Mouse (Mus musculus) stomach, adult 2 months (tissue): Measurements from ENCODE around the gene Plvap. TPM values are rescaled to one million over a fixed set of nuclear protein-coding genes. Genes with fewer than 3 reads are reported as not detected.

Experiments used
- polyA plus RNA-seq: library from polyadenylated mRNA; depleted of rRNA; stranded (reverse); fragments of >200 nt; gene quantifications from 2 replicates; pipeline ENCODE4 v1.2.3, GENCODE M21; 2012; rRNA removed

Gene Plvap
- 259 and 270 TPM in 2 replicates for polyA plus RNA-seq

GRCm38 (mm10) chr8:71511644-71512043 is at the start of gene Plvap:
Plvap (minus strand) TSS chr8:71511752.

GRCm38 (mm10) chr8:71558071-71558957 is 46.8 kb upstream of the Plvap start, which contains the start of gene Tmem221:
Tmem221 (minus strand) TSS chr8:71558871.

DNA sequence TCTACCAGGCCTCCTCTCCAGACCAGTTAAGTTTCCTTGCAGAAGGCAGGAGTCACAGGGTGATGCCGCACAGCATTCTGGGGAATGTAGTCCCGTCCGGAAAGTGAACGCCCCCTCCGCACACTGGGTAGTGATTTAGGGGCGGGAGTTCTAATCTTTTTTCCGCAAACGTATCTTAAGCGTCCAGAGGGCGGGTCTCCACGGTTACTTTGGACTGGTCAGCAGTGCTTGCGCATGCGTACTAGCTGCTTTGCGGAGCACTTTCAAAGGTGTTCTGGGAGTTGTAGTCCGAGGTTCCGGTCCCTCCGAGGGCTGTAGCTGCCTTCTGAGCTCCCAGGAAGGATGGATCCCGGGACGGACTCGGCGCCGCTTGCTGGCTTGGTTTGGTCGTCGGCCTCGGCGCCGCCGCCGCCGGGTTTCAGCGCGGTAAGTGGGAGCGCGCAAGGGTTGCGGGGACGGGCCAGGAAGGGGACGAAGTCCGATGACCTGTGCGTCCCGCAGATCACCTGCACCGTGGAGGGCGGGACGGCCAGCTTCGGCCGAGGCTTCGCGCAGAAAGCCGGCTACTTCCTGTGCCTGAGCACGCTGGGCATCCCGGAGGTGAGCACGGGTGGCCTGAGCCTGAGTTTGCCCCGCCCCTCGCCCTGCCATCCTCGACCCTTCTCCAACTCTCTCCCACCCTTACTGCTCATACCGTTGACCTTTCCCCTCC is 31.2 kb upstream of the Plvap start, which contains the start of gene Mvb12a:
TSS of gene Mvb12a (plus strand) at position 291 of the 712 bp plus-strand sequence.

GRCm38 (mm10) chr8:71537028-71537867 is 25.7 kb upstream of the Plvap start, which contains the start of gene Bst2:
Bst2 (minus strand) TSS chr8:71537456.

DNA sequence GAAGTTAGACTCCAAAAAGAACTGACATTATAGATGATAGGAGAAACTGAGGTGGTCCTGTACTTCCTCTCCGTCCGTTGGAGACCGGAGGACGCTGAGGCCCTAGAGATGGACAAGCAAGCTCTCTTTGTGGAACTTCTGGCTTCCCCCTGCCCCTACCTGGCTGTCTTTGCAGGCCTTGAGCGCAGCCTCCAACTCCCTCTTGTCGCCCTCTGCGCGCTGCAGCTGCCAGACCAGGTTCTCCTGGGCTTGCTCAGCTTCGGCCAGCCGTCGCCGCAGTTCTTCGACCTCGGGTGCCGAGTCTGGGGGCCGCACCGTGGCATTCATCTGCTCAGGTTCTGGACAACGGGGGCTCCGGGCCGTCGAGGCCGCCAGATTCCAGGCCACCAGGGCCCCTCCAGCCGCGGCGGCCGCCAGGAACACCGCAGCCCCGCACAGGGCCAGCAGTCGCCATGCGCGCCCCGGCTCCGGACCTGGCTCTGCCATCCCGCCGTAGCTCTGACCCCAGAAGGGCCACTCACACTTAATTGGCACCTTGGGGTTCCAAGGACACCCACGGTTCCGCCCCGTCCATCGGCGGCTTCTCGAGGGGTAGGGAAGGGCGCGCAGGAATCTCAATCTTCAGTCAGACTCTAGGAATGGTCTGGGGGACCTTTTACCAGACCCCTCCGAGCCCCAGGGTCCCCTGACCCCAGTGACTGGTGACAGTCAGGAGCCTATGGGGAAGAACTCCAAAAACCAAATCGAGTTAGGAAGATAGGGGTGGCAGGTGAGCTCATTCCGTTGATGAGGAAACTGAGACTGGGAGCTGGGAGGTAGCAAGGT is 13.9 kb upstream of the Plvap start, which contains the start of gene Ccdc194:
TSS of gene Ccdc194 (minus strand) at position 486 of the 825 bp plus-strand sequence.

DNA sequence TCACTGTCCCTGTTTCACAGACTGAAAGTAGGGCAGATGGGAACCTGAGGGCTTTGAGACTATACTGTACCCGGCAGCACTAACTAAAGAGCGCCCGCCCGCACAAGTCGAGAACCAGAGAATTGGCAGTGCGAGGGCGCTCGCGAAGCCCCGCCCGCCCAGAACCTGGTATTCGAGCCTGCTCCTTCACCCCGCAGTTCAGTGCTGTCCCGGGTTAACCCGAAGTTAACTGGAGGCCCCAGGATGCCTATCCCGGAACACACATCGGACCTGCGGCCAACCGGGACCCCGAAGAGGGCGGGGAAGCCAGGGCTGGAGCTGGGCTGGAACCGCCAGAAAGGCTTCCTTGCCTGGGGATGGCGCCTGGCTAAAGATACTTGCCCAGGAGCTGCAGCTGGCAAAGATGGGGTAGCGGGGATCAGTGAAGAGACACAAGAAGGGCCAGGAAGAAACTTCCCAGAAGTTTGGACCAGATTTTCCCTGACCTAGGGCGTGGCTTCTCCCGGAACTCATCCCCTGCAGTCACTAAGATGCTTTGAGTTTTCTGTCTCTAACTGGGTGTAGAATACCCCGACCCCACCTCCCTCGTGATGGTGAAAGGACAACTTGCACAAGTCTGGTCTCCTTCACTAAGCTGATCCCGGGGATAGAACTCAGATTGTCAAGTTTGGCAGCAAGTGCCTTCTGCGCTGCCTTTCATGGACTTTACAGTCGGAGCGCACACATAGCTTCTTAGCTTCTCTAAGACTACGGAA is 23.7 kb downstream of the Plvap start, which contains the start of gene Gtpbp3:
TSS of gene Gtpbp3 (plus strand) at position 413 of the 755 bp plus-strand sequence.

DNA sequence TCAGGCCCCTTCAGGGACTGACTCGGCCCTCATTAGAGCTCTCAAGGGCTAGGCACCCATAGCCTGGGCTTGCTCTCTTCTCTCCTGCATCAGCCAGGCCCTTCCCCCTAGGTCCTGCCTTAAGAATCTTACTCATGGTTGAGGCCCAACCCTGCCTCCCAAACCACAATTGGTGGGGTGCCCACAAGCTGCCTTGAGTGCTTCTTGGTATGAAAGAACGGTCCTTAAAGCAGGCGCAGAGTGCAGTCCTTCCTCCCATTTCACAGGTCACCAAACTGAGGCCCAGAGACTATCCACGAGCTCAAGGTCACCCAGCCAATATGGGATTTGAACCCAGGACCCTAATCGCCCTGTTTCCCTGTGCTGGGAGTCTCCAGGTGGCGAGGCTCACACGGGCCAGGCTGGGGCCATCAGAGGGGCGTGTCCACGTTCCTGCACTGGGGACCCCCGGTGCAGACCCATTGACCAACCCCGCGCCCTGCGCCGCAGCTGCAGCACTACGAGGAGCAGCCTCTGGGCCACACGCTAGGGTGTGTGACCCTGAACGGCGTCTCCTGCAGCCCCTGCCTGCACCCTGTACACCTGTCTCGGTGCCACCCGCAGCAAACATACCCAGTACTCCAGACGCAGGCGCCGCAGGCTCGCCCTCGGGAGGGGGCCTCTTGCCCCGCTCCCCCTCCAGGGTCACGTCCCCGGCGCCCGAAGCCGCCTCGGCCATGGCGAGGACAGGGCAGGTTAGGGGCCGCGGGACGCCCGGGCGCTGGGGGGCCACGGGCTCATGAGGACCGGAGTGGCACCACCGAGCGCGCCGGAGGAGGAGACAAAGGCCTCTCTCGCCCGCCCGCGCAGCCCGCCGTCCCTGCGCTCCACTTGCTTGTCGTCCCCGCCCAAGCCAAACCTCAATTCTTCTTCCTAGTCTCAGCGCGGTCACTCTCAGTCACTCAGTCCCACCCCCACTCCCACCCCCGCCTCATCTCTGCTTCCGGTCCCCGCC is 26.1 kb downstream of the Plvap start, which contains the start of gene Ano8:
TSS of gene Ano8 (minus strand) at position 822 of the 994 bp plus-strand sequence.

GRCm38 (mm10) chr8:71468916-71469315 is 42.6 kb downstream of the Plvap start, which contains the start of gene Dda1:
Dda1 (plus strand) TSS chr8:71469199.

DNA sequence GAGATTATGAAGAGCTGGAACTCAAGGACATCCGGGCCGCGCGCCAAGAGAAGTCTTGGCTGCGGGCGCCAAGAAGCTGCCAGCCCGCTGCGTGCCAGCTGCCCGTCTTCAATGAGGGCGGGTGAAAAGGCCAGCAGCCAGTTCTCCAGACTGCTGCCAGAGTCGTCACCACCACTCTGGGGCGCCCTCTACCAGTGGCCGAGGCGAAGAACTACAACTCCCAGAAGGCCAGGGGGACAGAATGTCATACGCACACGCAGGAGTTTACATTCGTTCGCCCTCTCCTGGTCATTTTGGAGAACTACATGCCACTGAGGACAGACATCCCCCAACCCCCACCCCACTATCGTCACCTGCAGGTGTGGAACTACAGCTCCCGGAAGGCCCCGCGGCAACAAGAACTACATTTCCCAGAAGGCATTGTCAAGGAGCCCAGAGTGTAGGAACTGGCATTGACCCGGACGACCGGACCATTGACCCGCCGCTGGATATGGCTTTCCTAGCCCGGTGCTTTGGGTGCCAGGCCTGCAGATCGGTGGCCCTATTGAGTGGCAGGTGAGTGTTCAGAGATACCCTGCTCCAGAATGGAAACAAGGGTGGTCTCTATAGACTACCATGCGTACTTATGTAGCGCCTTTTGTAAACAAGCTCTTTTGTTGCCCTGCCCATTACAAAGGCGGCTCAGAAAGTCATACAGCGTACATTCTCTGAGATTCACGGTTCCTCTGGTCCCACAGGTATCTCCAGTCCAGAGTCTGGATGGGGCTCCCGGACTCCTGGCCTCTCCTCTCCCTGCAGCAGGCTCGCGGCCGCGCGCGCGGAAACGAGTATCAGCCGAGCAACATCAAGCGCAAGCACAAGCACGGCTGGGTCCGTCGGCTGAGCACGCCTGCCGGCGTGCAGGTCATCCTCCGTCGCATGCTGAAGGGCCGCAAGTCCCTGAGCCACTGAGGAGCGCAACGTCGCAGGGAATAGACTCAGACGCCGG is 46.7 kb downstream of the Plvap start, which contains the start of gene Mrpl34:
TSS of gene Mrpl34 (plus strand) at position 447 of the 988 bp plus-strand sequence.

GRCm38 (mm10) chr8:71463188-71464033 is 48.1 kb downstream of the Plvap start, which contains the start of gene Abhd8:
Abhd8 (minus strand) TSS chr8:71463655.

Other genes starting within 250 kb of the Plvap start
- 11.4 and 13.0 TPM in 2 replicates for gene Myo9b, start 239.0 kb downstream of the Plvap start, polyA plus RNA-seq
- 6.0 and 6.8 TPM in 2 replicates for gene Haus8, start 238.8 kb downstream of the Plvap start, polyA plus RNA-seq
- gene Use1, start 144.9 kb downstream of the Plvap start, polyA plus RNA-seq = 31.4 and 31.5 TPM in 2 replicates
- gene Ocel1, start 140.5 kb downstream of the Plvap start, polyA plus RNA-seq = 16.8 and 18.4 TPM in 2 replicates
- gene Nr2f6, start 129.8 kb downstream of the Plvap start, polyA plus RNA-seq = 162 and 384 TPM in 2 replicates
- gene Ushbp1, start 116.0 kb downstream of the Plvap start, polyA plus RNA-seq = 8.7 and 12.0 TPM in 2 replicates
- gene Babam1, start 114.9 kb downstream of the Plvap start, polyA plus RNA-seq = 54.0 and 63.5 TPM in 2 replicates
- gene Ankle1, start 105.7 kb downstream of the Plvap start, polyA plus RNA-seq = 5.4 and 7.1 TPM in 2 replicates
- gene Abhd8, start 48.1 kb downstream of the Plvap start, polyA plus RNA-seq = 17.5 and 35.4 TPM in 2 replicates
- gene Mrpl34, start 46.8 kb downstream of the Plvap start, polyA plus RNA-seq = 88.5 and 151 TPM in 2 replicates
- 58.8 and 59.1 TPM in 2 replicates for gene Dda1, start 42.6 kb downstream of the Plvap start, polyA plus RNA-seq
- gene Ano8, start 25.8 kb downstream of the Plvap start, polyA plus RNA-seq = 16.2 and 28.7 TPM in 2 replicates
- 23.1 and 27.9 TPM in 2 replicates for gene Gtpbp3, start 23.6 kb downstream of the Plvap start, polyA plus RNA-seq
- 0.08 TPM in 1 of 2 replicates, not detected in the other for gene Ccdc194, start 14.0 kb upstream of the Plvap start, polyA plus RNA-seq
- 80.5 and 110 TPM in 2 replicates for gene Bst2, start 25.7 kb upstream of the Plvap start, polyA plus RNA-seq
- 119 and 201 TPM in 2 replicates for gene Mvb12a, start 31.2 kb upstream of the Plvap start, polyA plus RNA-seq
- gene Tmem221, start 47.1 kb upstream of the Plvap start, polyA plus RNA-seq = 0.63 and 1.4 TPM in 2 replicates
- gene Nxnl1, start 54.8 kb upstream of the Plvap start, polyA plus RNA-seq = not detected in 2 replicates
- 44.1 and 45.9 TPM in 2 replicates for gene Slc27a1, start 57.1 kb upstream of the Plvap start, polyA plus RNA-seq
- 114 and 270 TPM in 2 replicates for gene Pgls, start 80.4 kb upstream of the Plvap start, polyA plus RNA-seq
- 0.95 and 2.5 TPM in 2 replicates for gene Fam129c, start 85.9 kb upstream of the Plvap start, polyA plus RNA-seq
- 35.6 and 56.1 TPM in 2 replicates for gene Colgalt1, start 99.2 kb upstream of the Plvap start, polyA plus RNA-seq
- gene Unc13a, start 160.0 kb upstream of the Plvap start, polyA plus RNA-seq = 0.66 and 1.4 TPM in 2 replicates
- gene Jak3, start 164.5 kb upstream of the Plvap start, polyA plus RNA-seq = 9.1 and 9.5 TPM in 2 replicates
- 12.5 and 12.8 TPM in 2 replicates for gene Insl3, start 177.5 kb upstream of the Plvap start, polyA plus RNA-seq
- 89.2 and 150 TPM in 2 replicates for gene B3gnt3, start 190.0 kb upstream of the Plvap start, polyA plus RNA-seq
- gene Fcho1, start 214.0 kb upstream of the Plvap start, polyA plus RNA-seq = 37.7 and 57.6 TPM in 2 replicates